Mouse (Mus musculus) left cerebral cortex, adult 9 months (tissue): ENCODE measurements around the gene Taf3.

Experiments
- DNase-seq, 2 experiments: peaks; one replicate each; pipeline ENCODE4 v3.0.0; 2022; ENCODE audit warnings: low spot score in 2 of 2

Gene Taf3

GRCm38 (mm10) chr2:10010263-10010909 lies 38.0 kb downstream of the Taf3 start:
- peak in 1 of 2 experiments; percentile 29 for DNase-seq

GRCm38 (mm10) chr2:10009671-10010254 lies 38.6 kb downstream of the Taf3 start:
- no peak for DNase-seq

GRCm38 (mm10) chr2:10008593-10008992 lies 39.8 kb downstream of the Taf3 start:
- no peak for DNase-seq

GRCm38 (mm10) chr2:10004960-10005621 lies 43.3 kb downstream of the Taf3 start:
- DNase-seq, result no peak

GRCm38 (mm10) chr2:10003358-10003757 lies 45.0 kb downstream of the Taf3 start:
- DNase-seq, result no peak

GRCm38 (mm10) chr2:10001591-10001990 lies 46.8 kb downstream of the Taf3 start:
- DNase-seq, result peak in 1 of 2 experiments; percentile 18

- DNase-seq, result no peak
These were observed 50.9 kb downstream of the Taf3 start for GRCm38 (mm10) chr2:9997535-9997934.

GRCm38 (mm10) chr2:9996111-9996510 lies 52.3 kb downstream of the Taf3 start:
- DNase-seq, result no peak

- DNase-seq, result no peak
These were observed 57.6 kb downstream of the Taf3 start for GRCm38 (mm10) chr2:9990690-9991229.

GRCm38 (mm10) chr2:9989649-9990547 lies 58.5 kb downstream of the Taf3 start:
- no peak for DNase-seq

- no peak for DNase-seq
These were observed 60.1 kb downstream of the Taf3 start for GRCm38 (mm10) chr2:9988290-9988689.

- no peak for DNase-seq
These were observed 62.4 kb downstream of the Taf3 start for GRCm38 (mm10) chr2:9985979-9986447.

GRCm38 (mm10) chr2:9982446-9982845 lies 66.0 kb downstream of the Taf3 start:
- no peak for DNase-seq

- no peak for DNase-seq
These were observed 76.5 kb downstream of the Taf3 start for GRCm38 (mm10) chr2:9971927-9972326.

- DNase-seq, result no peak
These were observed 77.8 kb downstream of the Taf3 start for GRCm38 (mm10) chr2:9970579-9970978.

- DNase-seq, result no peak
These were observed 78.2 kb downstream of the Taf3 start for GRCm38 (mm10) chr2:9970178-9970577.

GRCm38 (mm10) chr2:9969734-9970133 lies 78.7 kb downstream of the Taf3 start:
- DNase-seq, result no peak

GRCm38 (mm10) chr2:9966634-9967033 lies 81.8 kb downstream of the Taf3 start:
- DNase-seq, result no peak

- no peak for DNase-seq
These were observed 82.8 kb downstream of the Taf3 start for GRCm38 (mm10) chr2:9965608-9966007.

GRCm38 (mm10) chr2:9962871-9963270 lies 85.5 kb downstream of the Taf3 start:
- DNase-seq, result no peak

GRCm38 (mm10) chr2:9961708-9962107 lies 86.7 kb downstream of the Taf3 start:
- no peak for DNase-seq

GRCm38 (mm10) chr2:9958011-9958410 lies 90.4 kb downstream of the Taf3 start:
- DNase-seq, result no peak
